Mouse (Mus musculus): ENCODE measurements at regions not wholly inside any gene's neighbourhood (a gene's known extent, or its start where the extent isn't known, plus 50 kb on each side); places are given as distances from the start of the nearest gene placed in this dataset.

DNA sequence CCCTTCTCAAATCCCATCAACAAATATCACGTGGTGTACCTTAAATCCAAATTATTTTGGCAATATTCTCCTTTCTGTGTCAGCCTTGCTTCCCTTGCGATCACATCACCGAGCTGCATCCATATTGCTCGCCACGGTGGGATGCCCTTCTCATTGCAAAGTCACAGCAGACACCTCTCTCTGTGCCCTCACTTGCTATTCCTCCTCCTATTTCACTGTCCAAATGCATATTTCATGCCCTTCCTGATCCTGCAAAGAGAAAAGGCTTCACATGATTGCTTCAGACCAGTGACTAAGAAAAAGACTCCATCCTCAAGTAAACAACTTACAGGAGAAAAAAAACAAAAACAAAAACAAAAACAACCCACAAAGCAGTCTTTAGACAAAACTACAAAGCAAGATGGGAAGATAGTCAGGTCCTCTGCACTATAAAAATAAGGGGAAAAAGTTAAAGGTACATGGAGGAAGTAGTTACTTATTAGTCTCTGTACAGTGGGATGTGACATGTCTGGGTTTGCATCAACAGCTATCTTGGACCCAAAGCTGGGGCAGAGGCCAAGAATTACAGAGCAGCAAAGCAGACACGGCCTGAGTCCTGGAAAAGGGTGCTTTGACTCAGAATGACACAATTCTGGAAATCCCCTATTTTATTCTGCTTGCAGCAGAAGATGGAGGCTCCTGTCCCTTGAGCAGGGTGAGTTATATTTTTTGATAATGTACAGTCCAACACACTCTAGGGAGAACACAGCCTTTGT is 349.3 kb downstream of the Zfp619 start:
- DNase-seq (ENCODE audit: low spot score) = no peak

DNA sequence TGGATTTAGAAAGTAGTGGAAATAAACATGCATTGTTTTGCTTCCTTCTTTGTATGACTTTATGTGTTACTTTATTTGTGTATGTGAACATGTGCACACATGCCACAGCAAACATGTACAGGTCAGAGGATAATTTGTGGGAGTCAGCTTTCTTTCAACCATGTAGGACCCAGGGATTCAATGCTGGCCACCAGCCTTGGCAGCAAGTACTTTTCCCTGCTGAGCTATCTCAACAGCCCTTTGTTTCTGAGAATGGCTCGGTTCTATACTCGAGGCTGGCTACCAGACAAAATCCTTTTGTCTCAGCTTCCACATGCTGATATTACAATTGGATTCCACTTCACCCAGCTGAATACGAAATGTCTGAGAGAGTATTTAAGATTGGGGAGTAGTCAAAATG is 349.9 kb downstream of the Zfp619 start:
- peak; percentile 15 for DNase-seq (ENCODE audit: low spot score)

DNA sequence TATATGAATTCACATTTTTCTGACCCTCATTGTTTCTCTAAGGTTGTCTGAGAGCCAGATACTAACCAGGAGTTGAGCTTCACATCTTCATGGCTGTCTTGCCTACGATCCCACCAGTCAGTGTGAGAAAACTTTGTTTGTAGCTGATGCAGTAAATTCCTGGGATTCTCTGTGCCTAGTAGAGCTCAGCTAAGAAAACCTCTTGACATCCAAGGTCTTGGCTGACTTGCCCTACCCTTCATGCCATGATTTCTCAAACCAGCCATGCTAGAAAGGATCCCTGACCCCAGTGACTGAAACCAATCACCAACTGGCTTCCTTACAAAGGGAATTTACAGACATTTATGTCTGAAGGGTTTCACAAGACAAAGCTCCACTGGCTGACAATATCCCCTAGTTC is 364.5 kb downstream of the Zfp619 start:
- no peak for DNase-seq (ENCODE audit: low spot score)

DNA sequence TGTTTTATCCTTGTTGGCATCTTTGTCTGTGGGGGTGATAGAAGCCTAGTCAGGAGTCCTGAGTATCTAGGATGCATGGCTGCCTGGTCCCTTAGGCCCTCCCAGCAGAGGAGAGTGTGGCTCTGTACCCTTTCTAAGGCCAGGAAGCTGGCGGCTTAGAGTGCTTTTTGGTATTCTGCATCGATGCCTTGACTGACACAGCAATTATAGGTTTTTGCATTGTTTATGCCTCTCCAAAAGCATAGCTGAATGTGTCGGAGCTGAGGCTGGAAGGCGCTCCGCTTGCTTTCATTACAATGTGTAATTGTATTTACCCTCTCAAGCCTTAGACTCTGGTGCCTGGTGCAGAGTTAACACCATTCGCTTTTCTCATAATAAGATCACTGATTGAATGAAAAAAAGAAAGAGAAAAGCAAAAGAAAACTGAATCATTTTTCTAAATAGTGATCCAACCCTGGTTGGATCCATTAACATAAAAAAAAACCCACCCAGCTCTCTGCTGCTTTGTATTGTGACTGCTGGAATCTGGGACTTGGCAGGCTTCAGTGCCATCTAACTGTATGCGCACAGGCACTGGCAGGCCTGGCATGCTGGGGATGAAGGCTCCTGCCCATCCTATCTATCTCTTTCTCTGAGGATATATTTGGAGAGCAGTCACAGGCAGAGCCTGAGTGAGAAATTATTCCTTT is 376.8 kb downstream of the Zfp619 start:
- DNase-seq (ENCODE audit: low spot score) = peak; percentile 6

DNA sequence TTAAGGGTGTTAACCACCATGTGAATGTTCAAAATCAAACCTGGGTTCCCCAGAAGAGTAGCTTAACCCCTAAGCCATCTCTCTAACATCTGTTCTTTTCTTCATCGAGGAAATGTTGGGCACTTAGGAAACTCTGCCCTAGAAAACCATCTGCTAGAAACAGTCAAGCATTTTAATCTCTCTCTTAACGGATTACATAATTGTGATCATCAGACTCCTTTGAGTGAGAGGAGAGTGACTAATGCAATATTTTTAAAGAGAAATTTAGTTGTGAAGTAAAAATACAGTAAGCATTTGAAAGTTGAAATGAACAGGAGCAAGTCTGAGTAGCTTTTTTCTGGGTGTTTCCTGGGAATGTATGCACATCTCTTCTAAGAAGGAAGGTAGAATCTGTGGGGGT is 379.4 kb downstream of the Zfp619 start:
- DNase-seq (ENCODE audit: low spot score) = no peak

DNA sequence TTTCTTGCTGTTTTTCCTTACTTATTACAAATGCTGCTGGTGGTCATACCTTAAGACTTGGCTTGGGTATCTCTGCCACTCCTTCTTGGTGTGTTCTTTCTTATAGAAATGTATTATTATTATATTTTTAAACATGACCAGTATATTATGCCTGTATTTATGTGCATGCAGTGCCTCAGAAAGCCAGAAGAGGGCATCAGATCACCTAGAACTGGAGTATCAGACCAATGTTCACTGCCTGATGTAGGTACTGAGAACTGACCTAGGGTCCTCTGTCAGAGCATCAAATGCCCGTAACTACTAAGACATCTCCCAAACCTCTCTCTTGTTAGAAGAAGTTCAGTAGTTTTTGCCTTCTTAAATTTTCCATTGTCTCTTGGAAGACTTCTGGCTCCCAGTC is 380.7 kb downstream of the Zfp619 start:
- no peak for DNase-seq (ENCODE audit: low spot score)

DNA sequence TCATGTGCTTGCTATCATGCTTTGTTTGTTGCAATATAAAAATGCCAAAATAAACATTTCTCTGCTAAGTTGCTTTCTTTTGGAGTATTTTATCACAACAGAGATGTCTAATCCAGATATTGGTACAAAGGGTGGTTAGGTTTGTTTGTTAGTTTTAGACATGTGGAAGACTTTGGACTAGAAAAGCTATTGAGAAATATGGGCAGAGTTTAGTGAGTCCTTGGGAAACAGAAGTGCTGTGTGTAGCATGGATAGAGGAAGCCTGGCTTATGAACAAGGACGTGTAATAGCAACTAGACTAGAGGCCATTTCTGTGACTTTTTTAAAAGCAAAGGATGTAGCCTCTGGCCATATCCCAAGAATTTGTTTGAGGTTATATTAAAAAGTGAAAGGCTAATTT is 416.4 kb downstream of the Zfp619 start:
- no peak for DNase-seq (ENCODE audit: low spot score)

DNA sequence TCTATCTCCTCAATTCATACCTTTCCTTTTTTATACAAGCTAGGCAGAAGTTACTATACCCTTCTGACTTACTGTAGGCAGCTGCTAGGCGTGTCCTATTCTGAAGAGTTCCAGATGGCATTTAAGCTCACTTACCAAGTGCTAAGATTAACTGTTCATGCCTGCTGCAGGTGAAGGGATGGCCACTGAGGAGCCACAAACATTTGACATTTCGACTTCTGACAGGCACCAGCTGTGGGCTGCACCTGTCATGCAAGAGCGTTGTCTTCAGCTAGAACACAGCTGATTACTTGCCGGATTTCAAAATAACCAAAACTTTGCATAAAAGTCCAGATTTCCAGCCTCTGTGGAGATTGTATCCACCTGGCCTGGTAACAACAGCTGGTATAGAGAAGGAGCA is 419.7 kb downstream of the Zfp619 start:
- DNase-seq (ENCODE audit: low spot score) = no peak

DNA sequence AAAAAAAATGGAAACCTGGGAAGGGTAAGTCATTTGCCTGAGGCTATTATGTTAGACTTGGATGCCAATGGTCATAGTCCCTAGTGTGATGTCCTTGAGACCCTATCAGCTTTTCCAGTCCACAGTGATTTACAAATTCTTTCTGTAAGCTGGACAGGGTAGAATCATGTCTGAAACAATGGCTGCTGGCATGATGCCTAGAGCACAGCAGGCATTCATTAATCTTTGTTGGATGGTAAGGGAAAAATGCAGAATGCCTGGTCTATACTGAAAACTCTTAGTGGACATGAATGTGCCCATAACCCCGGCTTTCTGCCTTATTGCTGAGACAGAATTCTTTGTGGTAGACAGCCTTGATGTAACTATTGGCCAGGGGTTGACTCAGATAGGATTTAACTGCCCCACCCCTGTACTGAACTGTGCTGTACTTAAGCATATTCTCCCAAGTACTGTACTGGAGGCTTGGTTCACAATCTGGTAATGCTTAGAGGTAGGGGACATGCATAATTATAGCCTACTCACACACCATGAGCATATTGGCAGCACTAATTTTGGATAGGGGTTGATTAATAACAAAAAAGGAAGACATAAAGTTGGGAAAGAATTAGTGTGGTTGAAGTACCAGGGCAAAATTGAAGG is 424.8 kb downstream of the Zfp619 start:
- DNase-seq (ENCODE audit: low spot score) = no peak

DNA sequence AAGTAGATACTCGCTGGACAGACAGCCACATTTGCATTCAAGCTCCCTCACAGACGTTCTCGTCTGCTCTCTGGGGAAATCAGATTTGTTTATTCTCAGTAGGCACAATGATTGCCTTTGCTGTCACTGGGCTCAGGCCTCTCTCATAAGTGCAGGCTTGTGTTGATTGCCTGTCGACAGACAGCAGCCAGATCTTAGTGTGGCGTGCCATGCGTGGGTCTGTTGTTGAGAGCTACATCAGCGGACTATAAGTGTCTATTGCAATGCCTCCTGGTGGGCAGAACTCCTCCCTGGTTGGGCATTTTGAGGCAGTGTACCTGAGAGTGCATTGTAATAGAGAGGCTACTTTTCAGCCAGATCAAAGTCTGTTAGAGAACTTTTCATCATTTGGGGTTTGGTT is 436.5 kb downstream of the Zfp619 start:
- DNase-seq (ENCODE audit: low spot score) = no peak

DNA sequence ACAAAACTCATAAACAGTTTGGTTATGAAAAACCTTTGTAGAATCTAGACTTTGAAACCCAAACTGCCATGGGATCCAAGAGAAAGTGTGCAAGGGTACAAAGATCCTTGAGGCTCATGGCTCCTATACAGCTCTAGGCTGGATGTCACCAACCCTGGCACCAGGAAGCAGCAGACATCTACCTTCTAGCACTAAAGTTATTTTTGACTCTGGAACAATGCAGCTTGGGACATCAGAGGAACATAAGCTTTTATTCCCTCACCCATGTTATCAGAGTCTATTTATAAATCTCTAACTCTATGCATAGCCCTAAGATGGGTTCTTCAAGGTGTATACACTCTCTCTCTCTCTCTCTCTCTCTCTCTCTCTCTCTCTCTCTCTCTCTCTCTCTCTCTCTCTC is 437.4 kb downstream of the Zfp619 start:
- no peak for DNase-seq (ENCODE audit: low spot score)

DNA sequence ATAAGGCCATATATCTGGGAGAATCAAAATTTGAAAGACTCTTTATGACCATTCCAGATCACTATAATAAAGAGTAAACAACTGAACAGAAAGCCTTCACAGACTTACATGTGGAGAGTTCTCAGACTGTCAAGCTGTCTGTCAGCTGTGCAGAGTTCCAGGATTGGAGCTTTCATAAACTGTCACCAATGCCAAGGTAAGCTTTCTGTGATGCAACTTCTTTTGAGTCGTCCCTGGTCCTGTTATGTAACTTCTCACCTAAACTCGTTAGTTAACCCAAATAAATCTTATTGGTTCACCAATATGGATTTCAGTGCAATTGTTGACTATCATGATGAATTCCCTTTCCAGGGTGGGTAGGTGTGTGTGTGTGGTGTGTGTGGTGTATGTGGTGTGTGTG is 460.6 kb downstream of the Zfp619 start:
- no peak for DNase-seq (ENCODE audit: low spot score)

DNA sequence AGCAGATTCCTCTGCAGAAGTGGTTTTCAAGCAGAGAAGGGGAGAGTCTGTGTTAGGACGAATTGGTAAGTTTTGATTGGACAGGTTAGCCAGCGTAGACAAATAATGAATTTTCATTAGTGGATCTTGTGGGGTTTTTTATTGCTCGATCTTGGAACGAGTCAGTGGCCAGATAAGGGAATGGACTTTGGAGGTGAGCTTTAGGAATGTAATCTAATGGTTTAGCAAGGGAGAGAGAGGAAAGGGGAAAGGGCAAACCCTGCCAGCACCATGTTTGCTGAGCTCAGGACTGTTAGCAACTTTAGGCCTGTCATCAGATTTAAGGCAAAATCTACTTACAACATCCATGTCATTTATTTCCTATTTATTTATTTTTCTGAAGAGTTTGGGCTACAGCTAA is 464.1 kb downstream of the Zfp619 start:
- no peak for DNase-seq (ENCODE audit: low spot score)

All from layer of hippocampus, adult 11-12 months (tissue).